Mouse (Mus musculus): ENCODE results near the gene Exosc2. TPM values are rescaled to one million over a fixed set of nuclear protein-coding genes. Genes with fewer than 3 reads are reported as not detected.
A peak's percentile ranks its signal among the peaks of the same experiment; 100 is the strongest.

Exosc2 gene
- polyA plus RNA-seq (2017; shearing (Covaris generic)) = 10 to 100 TPM; 43.5 to 65.7 TPM

GRCm38 (mm10) chr2:31670551-31671035 is at the start of gene Exosc2:
Gene Exosc2, plus strand, starts transcription at chr2:31670715.
- ATAC-seq = peak; percentile 99

- no peak for ATAC-seq
Observed at GRCm38 (mm10) chr2:31633531-31633930, 37.0 kb upstream of the Exosc2 start.

- no peak for ATAC-seq
Observed at GRCm38 (mm10) chr2:31635281-31636137, 35.0 kb upstream of the Exosc2 start.

- no peak for ATAC-seq
Observed at GRCm38 (mm10) chr2:31636138-31636741, 34.3 kb upstream of the Exosc2 start.

GRCm38 (mm10) chr2:31636742-31637141 is 33.8 kb upstream of the Exosc2 start:
- ATAC-seq = no peak

GRCm38 (mm10) chr2:31637311-31637710 is 33.2 kb upstream of the Exosc2 start:
- no peak for ATAC-seq

GRCm38 (mm10) chr2:31637807-31638206 is 32.7 kb upstream of the Exosc2 start:
- ATAC-seq = no peak

- no peak for ATAC-seq
Observed at GRCm38 (mm10) chr2:31638581-31639465, 31.7 kb upstream of the Exosc2 start.

- ATAC-seq = no peak
Observed at GRCm38 (mm10) chr2:31639466-31639760, 31.1 kb upstream of the Exosc2 start.

- no peak for ATAC-seq
Observed at GRCm38 (mm10) chr2:31639901-31640608, 30.5 kb upstream of the Exosc2 start, which contains the start of gene Prdm12. Gene Prdm12, plus strand, starts transcription at chr2:31640037.

GRCm38 (mm10) chr2:31640609-31641507 is 29.7 kb upstream of the Exosc2 start:
- ATAC-seq = no peak

GRCm38 (mm10) chr2:31641508-31641830 is 29.0 kb upstream of the Exosc2 start:
- no peak for ATAC-seq

GRCm38 (mm10) chr2:31641929-31642328 is 28.6 kb upstream of the Exosc2 start:
- no peak for ATAC-seq

GRCm38 (mm10) chr2:31653971-31654853 is 16.3 kb upstream of the Exosc2 start:
- ATAC-seq = no peak

- ATAC-seq = no peak
Observed at GRCm38 (mm10) chr2:31654854-31655559, 15.5 kb upstream of the Exosc2 start.

- ATAC-seq = no peak
Observed at GRCm38 (mm10) chr2:31656374-31656773, 14.1 kb upstream of the Exosc2 start.

GRCm38 (mm10) chr2:31662939-31663803 is 7.3 kb upstream of the Exosc2 start:
- ATAC-seq = no peak

- no peak for ATAC-seq
Observed at GRCm38 (mm10) chr2:31663804-31664180, 6.7 kb upstream of the Exosc2 start.

GRCm38 (mm10) chr2:31667332-31667731 is 3.2 kb upstream of the Exosc2 start:
- no peak for ATAC-seq

Measured in CD4-positive, CD25-positive, alpha-beta regulatory T cell, adult 4 months (primary cell).